15 mouse cellular contexts compared by ENCODE assay signal in genomic region chr2:170045896-170046295, GRCm38 (mm10).
A peak's percentile ranks its signal among the peaks of the same experiment; 100 is the strongest.
DNase-seq lines count a peak whose midpoint lies in the region; ATAC-seq and TF ChIP-seq lines count a peak whose summit lies in the region.
"Had no signal": no experiment of that assay in that cellular context is flagged by ENCODE, and none has a peak within 500 bp of the region (broad histone marks: within the 10 kb centered on the region; RNA-seq: fewer than 3 reads in every experiment).

No protein-coding gene starts in this region.

- no peaks in the 10 kb centered on the region for H3K9me3 ChIP-seq in stomach, postnatal 0 days (ENCODE audit: control insufficient read depth, low read length)
- H3K9me3 ChIP-seq: lung, embryonic 15.5 days; midbrain, embryonic 15.5 days had no signal

- no peak overlapping the region for H3K4me3 ChIP-seq in kidney, adult 2 months (ENCODE audit: insufficient read depth, low read depth, low read length)
- H3K4me3 ChIP-seq in testis, adult 2 months (ENCODE audit: control insufficient read depth, low read depth, low read length): no peak overlapping the region
- no peak overlapping the region for H3K4me3 ChIP-seq in stomach, postnatal 0 days (ENCODE audit: low read depth, low read length)
- H3K4me3 ChIP-seq: embryonic facial prominence, embryonic 10.5 days; lung, embryonic 15.5 days; midbrain, embryonic 15.5 days had no signal

- H3K27ac ChIP-seq in kidney, adult 2 months (ENCODE audit: insufficient read depth, low read depth, low read length): no peak overlapping the region
- no peak overlapping the region for H3K27ac ChIP-seq in testis, adult 2 months (ENCODE audit: control insufficient read depth, insufficient read depth, low read depth, low read length)
- no peak overlapping the region for H3K27ac ChIP-seq in stomach, postnatal 0 days (replicated peaks)
- H3K27ac ChIP-seq: embryonic facial prominence, embryonic 10.5 days; lung, embryonic 15.5 days; midbrain, embryonic 15.5 days had no signal

- WGBS in kidney, adult 2 months: 90% methylated on average over 11 of the region's 11 CpGs
- WGBS in stomach, postnatal 0 days: 82% methylated on average over 11 of the region's 11 CpGs

- no peak overlapping the region for H3K4me2 ChIP-seq in stomach, postnatal 0 days (replicated peaks; ENCODE audit: low read depth)
- H3K4me2 ChIP-seq: lung, embryonic 15.5 days; midbrain, embryonic 15.5 days had no signal

- TF ChIP-seq POLR2A in kidney, adult 2 months (IDR thresholded peaks at IDR 0.05; ENCODE audit: low read depth, low read length): no peak
- no peak for TF ChIP-seq POLR2A in testis, adult 2 months (IDR thresholded peaks at IDR 0.05; ENCODE audit: control insufficient read depth, low read depth, low read length)

- peak; percentile 28; the same call in 1 of the 2 replicates for TF ChIP-seq CTCF in kidney, adult 2 months (conservative IDR thresholded peaks at IDR 0.05; ENCODE audit: insufficient read depth, insufficient read length, low read depth, low read length)
- peak; percentile 75; the same call in 1 of the 2 replicates for TF ChIP-seq CTCF in testis, adult 2 months (IDR thresholded peaks at IDR 0.05; ENCODE audit: control insufficient read depth, insufficient read depth, insufficient replicate concordance, low read depth, low read length)
- TF ChIP-seq CTCF in stomach, postnatal 0 days (IDR thresholded peaks at IDR 0.05; ENCODE audit: low read depth): peak; percentile 51

- ATAC-seq in stomach, postnatal 0 days (ENCODE audit: low FRiP score, low TSS enrichment): no peak
- no peak for ATAC-seq in erythroid progenitor cell, adult 5-6 weeks (replicated peaks; ENCODE audit: low FRiP score, poor library complexity, severe bottlenecking)
- ATAC-seq: midbrain, embryonic 15.5 days had no signal

- TF ChIP-seq EP300 in stomach, postnatal 0 days (optimal IDR thresholded peaks at IDR 0.05): no peak

- DNase-seq in kidney, adult 2 months: no peak
- DNase-seq in kidney, postnatal 4 days: no peak
- no peak for DNase-seq in testis, postnatal 10 days (ENCODE audit: low spot score)
- DNase-seq in ZHBTc4 (ENCODE audit: low read depth, low spot score): peak; percentile 93
- DNase-seq in stomach, postnatal 0 days (ENCODE audit: low spot score): no peak
- no peak for DNase-seq in cerebellum, postnatal 4 days (ENCODE audit: low spot score in 2 of 2)
- DNase-seq: adrenal gland, postnatal 10 days; gastrocnemius, postnatal 10 days; kidney, postnatal 25 days; thymus, adult 2 months had no signal

- no peaks in the 10 kb centered on the region for H3K27me3 ChIP-seq in kidney, adult 2 months (replicated peaks; ENCODE audit: control insufficient read depth, insufficient read depth, low read length)
- no peaks in the 10 kb centered on the region for H3K27me3 ChIP-seq in testis, adult 2 months (ENCODE audit: control insufficient read depth, insufficient read depth, low read length)
- H3K27me3 ChIP-seq in stomach, postnatal 0 days (ENCODE audit: control insufficient read depth, insufficient read depth, low read length): no peaks in the 10 kb centered on the region
- H3K27me3 ChIP-seq: lung, embryonic 15.5 days; midbrain, embryonic 15.5 days had no signal

- no peak overlapping the region for H3K9ac ChIP-seq in stomach, postnatal 0 days (ENCODE audit: low read length)
- H3K9ac ChIP-seq: lung, embryonic 15.5 days; midbrain, embryonic 15.5 days had no signal

- no peaks in the 10 kb centered on the region for H3K4me1 ChIP-seq in kidney, adult 2 months (ENCODE audit: control insufficient read depth, insufficient read depth, low read length)
- H3K4me1 ChIP-seq in testis, adult 2 months (ENCODE audit: control insufficient read depth, insufficient read depth, low read length): peaks cover 8% of the 10 kb centered on the region
- H3K4me1 ChIP-seq in stomach, postnatal 0 days (replicated peaks; ENCODE audit: control insufficient read depth, insufficient read depth): no peaks in the 10 kb centered on the region
- H3K4me1 ChIP-seq: midbrain, embryonic 15.5 days had no signal

- H3K36me3 ChIP-seq in kidney, adult 2 months (ENCODE audit: control insufficient read depth, insufficient read depth, low read length): no peaks in the 10 kb centered on the region
- H3K36me3 ChIP-seq in testis, adult 2 months (ENCODE audit: control insufficient read depth, insufficient read depth, low read length): no peaks in the 10 kb centered on the region
- no peaks in the 10 kb centered on the region for H3K36me3 ChIP-seq in stomach, postnatal 0 days (ENCODE audit: control insufficient read depth, insufficient read depth, low read length)
- H3K36me3 ChIP-seq: embryonic facial prominence, embryonic 10.5 days; lung, embryonic 15.5 days; midbrain, embryonic 15.5 days had no signal
